Mouse (Mus musculus) hindbrain, embryonic 16.5 days (tissue): Measurements from ENCODE around the gene Dusp10. TPM values are rescaled to one million over a fixed set of nuclear protein-coding genes. Genes with fewer than 3 reads are reported as not detected.

ENCODE experiments used
- ATAC-seq: fragments of 200-750 bp; cut with Nextera tagmentation; 2 replicates; pipeline ENCODE4 v1.8.0; 2017; ENCODE audit warnings: moderate TSS enrichment, moderate library complexity
- H3K27ac ChIP-seq: fragments of 300-500 bp; sonication (generic); 2 replicates; pipeline ENCODE4 v1.5.1; 2014; ENCODE audit warnings: low read depth, mild to moderate bottlenecking, control low read depth, low read length, moderate library complexity
- H3K27me3 ChIP-seq: fragments of 300-500 bp; sonication (generic); replicated peaks from 2 replicates; pipeline ENCODE4 v1.6.1; 2014; ENCODE audit warnings: low read length; ENCODE audit not compliant: control insufficient read depth, insufficient read depth
- H3K36me3 ChIP-seq: fragments of 300-500 bp; sonication (generic); 2 replicates; pipeline ENCODE4 v1.6.1; 2014; ENCODE audit warnings: mild to moderate bottlenecking, low read length, moderate library complexity, mixed read lengths; ENCODE audit not compliant: control insufficient read depth, insufficient read depth
- H3K4me1 ChIP-seq: fragments of 300-500 bp; sonication (generic); 2 replicates; pipeline ENCODE4 v1.6.1; 2014; ENCODE audit warnings: low read depth, low read length; ENCODE audit not compliant: control insufficient read depth, insufficient read depth
- H3K4me2 ChIP-seq: fragments of 300-500 bp; sonication (generic); 2 replicates; pipeline ENCODE4 v1.6.1; 2014; ENCODE audit warnings: mild to moderate bottlenecking, low read length, control low read depth, moderate library complexity
- H3K4me3 ChIP-seq: fragments of 300-500 bp; sonication (generic); 2 replicates; pipeline ENCODE4 v1.5.1; 2014; ENCODE audit warnings: mild to moderate bottlenecking, low read length, control low read depth, moderate library complexity
- H3K9ac ChIP-seq: fragments of 300-500 bp; sonication (generic); 2 replicates; pipeline ENCODE4 v1.6.1; 2014; ENCODE audit warnings: low read depth, mild to moderate bottlenecking, control low read depth, low read length, moderate library complexity
- H3K9me3 ChIP-seq: fragments of 300-500 bp; sonication (generic); 2 replicates; pipeline ENCODE4 v1.6.1; 2014; ENCODE audit warnings: mild to moderate bottlenecking, low read length, moderate library complexity; ENCODE audit not compliant: control insufficient read depth
- WGBS: fragments of 180-500 bp; shearing (Covaris S2); extraction: QIAGEN DNeasy Blood & Tissue Kit; methylation state at CpG from one replicate; pipeline ENCODE4 v1.1.7; 2014; 5-methylcytosine and 5-hydroxymethylcytosine counted together
- polyA plus RNA-seq: library from polyadenylated mRNA; unstranded; fragments of >200 nt; fragmentation: Nextera tagmentation; extraction: Ambion mirVana; gene quantifications from 2 replicates; pipeline ENCODE4 v1.2.1, GENCODE M21; 2015

Dusp10 gene
- polyA plus RNA-seq = 4.9 and 5.6 TPM in 2 replicates

GRCm38 (mm10) chr1:184013106-184013505 lies at the start of gene Dusp10:
TSS of gene Dusp10 (plus strand) at chr1:184013302.
- no peaks in the 10 kb centered on the region for H3K27me3 ChIP-seq
- H3K4me3 ChIP-seq = no peak within 1 kb of the TSS
- H3K27ac ChIP-seq = no peak within 1 kb of the TSS
- no peaks in the 10 kb centered on the region for H3K9me3 ChIP-seq
- H3K4me1 ChIP-seq = no peaks in the 10 kb centered on the region
- ATAC-seq = no peak
- H3K4me2 ChIP-seq = no peak within 1 kb of the TSS
- no peaks in the 10 kb centered on the region for H3K36me3 ChIP-seq
- no peak within 1 kb of the TSS for H3K9ac ChIP-seq
- 83% methylated on average over 4 of the region's 4 CpGs for WGBS

DNA sequence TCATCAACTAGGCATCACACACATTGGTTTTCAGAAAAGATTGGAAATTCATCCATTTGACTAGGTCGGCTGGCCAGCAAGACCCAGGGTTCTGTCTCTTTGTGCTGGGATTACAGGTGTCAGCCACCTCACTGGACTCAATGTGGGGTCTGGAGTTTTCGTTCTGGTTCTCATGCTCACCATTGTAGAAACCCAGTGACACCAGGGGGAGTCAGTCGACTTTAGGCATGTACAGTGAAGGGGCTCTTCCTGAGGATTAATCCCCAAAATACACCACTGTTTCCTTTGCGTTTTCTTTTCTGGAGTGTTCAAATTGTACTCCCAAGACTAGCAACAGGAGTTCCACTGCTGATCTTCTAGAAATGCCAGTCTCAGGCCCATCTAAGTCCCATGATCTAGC lies 47.8 kb upstream of the Dusp10 start:
- no peaks in the 10 kb centered on the region for H3K9me3 ChIP-seq
- H3K27ac ChIP-seq = no peak overlapping the region
- no peak overlapping the region for H3K4me3 ChIP-seq
- H3K27me3 ChIP-seq = no peaks in the 10 kb centered on the region
- H3K4me1 ChIP-seq = no peaks in the 10 kb centered on the region
- H3K9ac ChIP-seq = no peak overlapping the region
- 77% methylated on average over 4 of the region's 4 CpGs for WGBS
- H3K4me2 ChIP-seq = no peak overlapping the region
- ATAC-seq = no peak
- H3K36me3 ChIP-seq = no peaks in the 10 kb centered on the region

GRCm38 (mm10) chr1:183969265-183969664 lies 43.8 kb upstream of the Dusp10 start:
- Histone ChIP-seq H3K27ac (no peak overlapping the region), H3K9ac (no peak overlapping the region), H3K4me3 (no peak overlapping the region), H3K4me1 (no peaks in the 10 kb centered on the region), H3K27me3 (no peaks in the 10 kb centered on the region), H3K36me3 (no peaks in the 10 kb centered on the region), H3K9me3 (no peaks in the 10 kb centered on the region), H3K4me2 (no peak overlapping the region)
- ATAC-seq = peak; percentile 71
- WGBS = 48% methylated on average over 1 of the region's 1 CpGs

- Histone ChIP-seq H3K9ac (no peak overlapping the region), H3K9me3 (no peaks in the 10 kb centered on the region; the same call in 1 of the 2 replicates), H3K27me3 (no peaks in the 10 kb centered on the region), H3K4me1 (no peaks in the 10 kb centered on the region), H3K27ac (no peak overlapping the region), H3K36me3 (no peaks in the 10 kb centered on the region), H3K4me2 (no peak overlapping the region), H3K4me3 (no peak overlapping the region)
- 94% methylated on average over 9 of the region's 9 CpGs for whole genome bisulfite sequencing
- no peak for ATAC-seq
Observed at GRCm38 (mm10) chr1:183979814-183980243, 33.3 kb upstream of the Dusp10 start.

GRCm38 (mm10) chr1:183982108-183982507 lies 31.0 kb upstream of the Dusp10 start:
- peak; percentile 52; the same call in 1 of the 2 replicates for ATAC-seq
- Histone ChIP-seq H3K27me3 (no peaks in the 10 kb centered on the region), H3K27ac (no peak overlapping the region), H3K4me3 (no peak overlapping the region), H3K9me3 (no peaks in the 10 kb centered on the region; the same call in 1 of the 2 replicates), H3K9ac (no peak overlapping the region), H3K4me2 (0 out of 2 replicates have a peak overlapping the region, but pooled peaks have one; percentile 20), H3K36me3 (no peaks in the 10 kb centered on the region), H3K4me1 (no peaks in the 10 kb centered on the region)
- WGBS = 56% methylated on average over 13 of the region's 13 CpGs

GRCm38 (mm10) chr1:183987711-183988245 lies 25.3 kb upstream of the Dusp10 start:
- Histone ChIP-seq H3K27ac (no peak overlapping the region), H3K9ac (no peak overlapping the region), H3K36me3 (no peaks in the 10 kb centered on the region), H3K4me1 (no peaks in the 10 kb centered on the region), H3K4me2 (no peak overlapping the region), H3K4me3 (no peak overlapping the region), H3K9me3 (no peaks in the 10 kb centered on the region), H3K27me3 (no peaks in the 10 kb centered on the region)
- ATAC-seq = no peak
- 89% methylated on average over 7 of the region's 7 CpGs for WGBS

DNA sequence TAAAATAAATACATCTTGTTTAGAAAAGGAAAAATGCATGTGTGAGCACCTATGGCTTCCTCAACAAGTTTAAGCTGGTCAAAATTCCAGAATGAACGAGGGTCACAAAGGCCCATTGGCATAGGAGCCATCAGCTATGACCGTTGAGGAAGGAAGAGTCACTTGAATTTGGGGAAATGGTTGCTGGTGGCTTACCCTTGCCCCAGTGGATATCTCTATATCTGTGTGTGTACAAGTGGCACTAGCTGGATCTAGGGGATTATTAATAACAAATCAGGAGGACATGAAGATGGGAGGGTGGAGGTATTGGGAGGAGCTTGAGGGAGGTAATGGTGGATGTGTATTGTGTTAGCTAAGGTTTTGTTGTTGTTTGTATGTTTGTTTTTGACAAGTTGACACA lies 21.2 kb upstream of the Dusp10 start:
- no peaks in the 10 kb centered on the region for H3K36me3 ChIP-seq
- H3K4me1 ChIP-seq = no peaks in the 10 kb centered on the region
- H3K4me2 ChIP-seq = no peak overlapping the region
- H3K27me3 ChIP-seq = no peaks in the 10 kb centered on the region
- no peak overlapping the region for H3K4me3 ChIP-seq
- no peak overlapping the region for H3K27ac ChIP-seq
- no peak overlapping the region for H3K9ac ChIP-seq
- WGBS = 93% methylated on average over 2 of the region's 2 CpGs
- no peak for ATAC-seq
- H3K9me3 ChIP-seq = no peaks in the 10 kb centered on the region

- no peak for ATAC-seq
- WGBS = 61% methylated on average over 2 of the region's 2 CpGs
- Histone ChIP-seq H3K4me1 (no peaks in the 10 kb centered on the region), H3K27me3 (no peaks in the 10 kb centered on the region), H3K9ac (no peak overlapping the region), H3K4me2 (no peak overlapping the region), H3K27ac (no peak overlapping the region), H3K9me3 (no peaks in the 10 kb centered on the region), H3K4me3 (no peak overlapping the region), H3K36me3 (no peaks in the 10 kb centered on the region)
Observed at GRCm38 (mm10) chr1:183997207-183997606, 15.9 kb upstream of the Dusp10 start.

- Histone ChIP-seq H3K27ac (no peak overlapping the region), H3K4me1 (no peaks in the 10 kb centered on the region), H3K4me3 (no peak overlapping the region), H3K4me2 (no peak overlapping the region), H3K9ac (no peak overlapping the region), H3K27me3 (no peaks in the 10 kb centered on the region), H3K9me3 (no peaks in the 10 kb centered on the region), H3K36me3 (no peaks in the 10 kb centered on the region)
- peak; percentile 73; the same call in 1 of the 2 replicates for ATAC-seq
- 79% methylated on average over 2 of the region's 2 CpGs for WGBS
Observed at GRCm38 (mm10) chr1:184002470-184002869, 10.6 kb upstream of the Dusp10 start.
